In genomic region chr10:127279730-127280129, GRCm38 (mm10) we compare ENCODE assay signal across 18 mouse cellular contexts. TPM values are rescaled to one million over a fixed set of nuclear protein-coding genes. Genes with fewer than 3 reads are reported as not detected.
DNase-seq lines count a peak whose midpoint lies in the region; ATAC-seq and TF ChIP-seq lines count a peak whose summit lies in the region.
"Had no signal": no experiment of that assay in that cellular context is flagged by ENCODE, and none has a peak within 500 bp of the region (broad histone marks: within the 10 kb centered on the region; RNA-seq: fewer than 3 reads in every experiment).

No protein-coding gene starts in this region.

- peak; percentile 26; the same call in 1 of the 2 replicates for TF ChIP-seq CTCF in hindbrain, postnatal 0 days (IDR thresholded peaks at IDR 0.05; ENCODE audit: low read depth)
- TF ChIP-seq CTCF in liver, postnatal 0 days (IDR thresholded peaks at IDR 0.05; ENCODE audit: low read depth) = peak; percentile 42
- TF ChIP-seq CTCF in MEL (IDR thresholded peaks at IDR 0.05 in 2 of 3, conservative IDR thresholded peaks at IDR 0.05 in 1 of 3; ENCODE audit: control insufficient read depth in 1 of 3, insufficient read depth in 1 of 3, low read depth in 2 of 3, low read length in 3 of 3, poor library complexity in 1 of 3, severe bottlenecking in 1 of 3) = peak in 2 of 3 experiments; percentile 46 to 48; a peak in 4 of 6 replicates
- TF ChIP-seq CTCF in stomach, postnatal 0 days (IDR thresholded peaks at IDR 0.05; ENCODE audit: low read depth) = peak; percentile 38

- TF ChIP-seq RAD21 in MEL (IDR thresholded peaks at IDR 0.05; ENCODE audit: low read depth, low read length) = peak; percentile 23

- no peak overlapping the region for H3K9ac ChIP-seq in hindbrain, postnatal 0 days (replicated peaks; ENCODE audit: low read length)
- no peak overlapping the region for H3K9ac ChIP-seq in hindbrain, embryonic 14.5 days
- H3K9ac ChIP-seq in liver, postnatal 0 days (replicated peaks) = no peak overlapping the region
- no peak overlapping the region for H3K9ac ChIP-seq in liver, embryonic 11.5 days (ENCODE audit: low read depth, low read length)
- H3K9ac ChIP-seq in MEL (ENCODE audit: control insufficient read depth, low read depth, low read length, poor library complexity, severe bottlenecking) = no peak overlapping the region
- H3K9ac ChIP-seq in stomach, postnatal 0 days (ENCODE audit: low read length) = no peak overlapping the region
- H3K9ac ChIP-seq: forebrain, embryonic 13.5 days; kidney, embryonic 15.5 days; limb, embryonic 15.5 days; neural tube, embryonic 13.5 days had no signal

- no peak overlapping the region for H3K4me2 ChIP-seq in hindbrain, postnatal 0 days (ENCODE audit: low read depth, low read length)
- no peak overlapping the region for H3K4me2 ChIP-seq in hindbrain, embryonic 14.5 days (replicated peaks)
- H3K4me2 ChIP-seq in liver, postnatal 0 days (ENCODE audit: low read depth, low read length) = no peak overlapping the region
- no peak overlapping the region for H3K4me2 ChIP-seq in liver, embryonic 11.5 days
- H3K4me2 ChIP-seq in stomach, postnatal 0 days (replicated peaks; ENCODE audit: low read depth) = no peak overlapping the region
- H3K4me2 ChIP-seq: forebrain, embryonic 13.5 days; kidney, embryonic 15.5 days; limb, embryonic 15.5 days; midbrain, embryonic 11.5 days; neural tube, embryonic 13.5 days had no signal

- no peak overlapping the region for H3K4me3 ChIP-seq in hindbrain, postnatal 0 days (ENCODE audit: low read length)
- H3K4me3 ChIP-seq in hindbrain, embryonic 14.5 days (replicated peaks; ENCODE audit: low read length) = no peak overlapping the region
- H3K4me3 ChIP-seq in liver, postnatal 0 days (ENCODE audit: low read depth, low read length) = no peak overlapping the region
- H3K4me3 ChIP-seq in liver, embryonic 11.5 days (ENCODE audit: low read depth, low read length) = no peak overlapping the region
- no peak overlapping the region for H3K4me3 ChIP-seq in MEL (ENCODE audit: control insufficient read depth in 1 of 2, insufficient read depth in 1 of 2, low read depth in 2 of 2, low read length in 2 of 2)
- H3K4me3 ChIP-seq in stomach, postnatal 0 days (ENCODE audit: low read depth, low read length) = no peak overlapping the region
- H3K4me3 ChIP-seq: forebrain, embryonic 13.5 days; heart, embryonic 10.5 days; kidney, embryonic 15.5 days; limb, embryonic 15.5 days; neural tube, embryonic 13.5 days had no signal

- ATAC-seq in hindbrain, postnatal 0 days = no peak
- ATAC-seq in hindbrain, embryonic 14.5 days (ENCODE audit: low FRiP score) = no peak
- ATAC-seq in liver, postnatal 0 days = no peak
- no peak for ATAC-seq in liver, embryonic 11.5 days (replicated peaks; ENCODE audit: low FRiP score)
- no peak for ATAC-seq in stomach, postnatal 0 days (ENCODE audit: low FRiP score, low TSS enrichment)
- ATAC-seq: forebrain, embryonic 13.5 days had no signal

- no peak overlapping the region for H3K27ac ChIP-seq in hindbrain, postnatal 0 days
- no peak overlapping the region for H3K27ac ChIP-seq in hindbrain, embryonic 14.5 days
- no peak overlapping the region for H3K27ac ChIP-seq in liver, postnatal 0 days (ENCODE audit: low read depth)
- no peak overlapping the region for H3K27ac ChIP-seq in liver, embryonic 11.5 days (ENCODE audit: low read depth, low read length)
- no peak overlapping the region for H3K27ac ChIP-seq in MEL (ENCODE audit: control insufficient read depth, low read depth, low read length)
- no peak overlapping the region for H3K27ac ChIP-seq in stomach, postnatal 0 days (replicated peaks)
- H3K27ac ChIP-seq: forebrain, embryonic 13.5 days; heart, embryonic 10.5 days; kidney, embryonic 15.5 days; limb, embryonic 15.5 days; neural tube, embryonic 13.5 days had no signal

- no peak for TF ChIP-seq EP300 in liver, postnatal 0 days (IDR thresholded peaks at IDR 0.05; ENCODE audit: low read depth)
- TF ChIP-seq EP300 in MEL (IDR thresholded peaks at IDR 0.05; ENCODE audit: low read depth in 1 of 2, low read length in 2 of 2) = no peak
- TF ChIP-seq EP300 in stomach, postnatal 0 days (optimal IDR thresholded peaks at IDR 0.05) = no peak

- H3K4me1 ChIP-seq in hindbrain, postnatal 0 days (ENCODE audit: insufficient read depth, low read length) = no peaks in the 10 kb centered on the region
- no peaks in the 10 kb centered on the region for H3K4me1 ChIP-seq in hindbrain, embryonic 14.5 days (replicated peaks; ENCODE audit: control insufficient read depth, insufficient read depth, low read length)
- no peaks in the 10 kb centered on the region for H3K4me1 ChIP-seq in liver, postnatal 0 days (ENCODE audit: insufficient read depth)
- H3K4me1 ChIP-seq in liver, embryonic 11.5 days (replicated peaks; ENCODE audit: control insufficient read depth, insufficient read depth, low read length) = no peaks in the 10 kb centered on the region
- no peaks in the 10 kb centered on the region for H3K4me1 ChIP-seq in MEL (ENCODE audit: control insufficient read depth in 1 of 2, insufficient read depth in 2 of 2, low read length in 2 of 2)
- no peaks in the 10 kb centered on the region for H3K4me1 ChIP-seq in stomach, postnatal 0 days (replicated peaks; ENCODE audit: control insufficient read depth, insufficient read depth)

- no peak for DNase-seq in hindbrain, postnatal 0 days (ENCODE audit: low spot score)
- no peak for DNase-seq in hindbrain, embryonic 14.5 days (ENCODE audit: low spot score)
- DNase-seq in liver, postnatal 0 days = no peak
- DNase-seq in liver, embryonic 11.5 days (ENCODE audit: low spot score) = no peak
- no peak for DNase-seq in MEL (ENCODE audit: low read depth, low spot score)
- DNase-seq in stomach, postnatal 0 days (ENCODE audit: low spot score) = no peak
- no peak for DNase-seq in urinary bladder, postnatal 4 days (ENCODE audit: low spot score in 2 of 2)
- DNase-seq: cerebellum, adult 9-10 months; gastrocnemius, postnatal 14 days; heart, postnatal 10 days; spleen, adult 18-20 months; thymus, adult 18-20 months had no signal

- H3K9me3 ChIP-seq in hindbrain, postnatal 0 days (ENCODE audit: low read length) = no peaks in the 10 kb centered on the region
- no peaks in the 10 kb centered on the region for H3K9me3 ChIP-seq in hindbrain, embryonic 14.5 days (ENCODE audit: control insufficient read depth, low read length)
- no peaks in the 10 kb centered on the region for H3K9me3 ChIP-seq in liver, postnatal 0 days (ENCODE audit: low read length)
- no peaks in the 10 kb centered on the region for H3K9me3 ChIP-seq in liver, embryonic 11.5 days (ENCODE audit: control insufficient read depth, low read length)
- H3K9me3 ChIP-seq in MEL (replicated peaks; ENCODE audit: insufficient read depth, low read length) = no peaks in the 10 kb centered on the region
- no peaks in the 10 kb centered on the region for H3K9me3 ChIP-seq in stomach, postnatal 0 days (ENCODE audit: control insufficient read depth, low read length)
- H3K9me3 ChIP-seq: forebrain, embryonic 13.5 days; heart, embryonic 10.5 days; kidney, embryonic 15.5 days; limb, embryonic 15.5 days; neural tube, embryonic 13.5 days had no signal

- WGBS in hindbrain, postnatal 0 days = 100% methylated on average over 2 of the region's 2 CpGs
- no CpG with 5 or more reads among the region's 2 CpGs for WGBS in hindbrain, embryonic 14.5 days
- WGBS in liver, postnatal 0 days (ENCODE audit: insufficient replicate concordance) = 83% methylated on average over 1 of the region's 2 CpGs
- 72% methylated on average over 2 of the region's 2 CpGs for WGBS in liver, embryonic 11.5 days
- WGBS in stomach, postnatal 0 days = 93% methylated on average over 2 of the region's 2 CpGs

- no peaks in the 10 kb centered on the region for H3K27me3 ChIP-seq in hindbrain, postnatal 0 days (ENCODE audit: insufficient read depth, low read length)
- H3K27me3 ChIP-seq in hindbrain, embryonic 14.5 days (ENCODE audit: control insufficient read depth, insufficient read depth, low read length) = no peaks in the 10 kb centered on the region
- no peaks in the 10 kb centered on the region for H3K27me3 ChIP-seq in liver, postnatal 0 days (ENCODE audit: insufficient read depth, low read length)
- no peaks in the 10 kb centered on the region for H3K27me3 ChIP-seq in liver, embryonic 11.5 days (replicated peaks; ENCODE audit: control insufficient read depth, insufficient read depth, low read length)
- H3K27me3 ChIP-seq in MEL (ENCODE audit: control insufficient read depth in 1 of 2, insufficient read depth in 2 of 2, low read length in 2 of 2) = no peaks in the 10 kb centered on the region
- no peaks in the 10 kb centered on the region for H3K27me3 ChIP-seq in stomach, postnatal 0 days (ENCODE audit: control insufficient read depth, insufficient read depth, low read length)
- H3K27me3 ChIP-seq: forebrain, embryonic 13.5 days; kidney, embryonic 15.5 days; limb, embryonic 15.5 days; neural tube, embryonic 13.5 days had no signal

- peaks cover 9% of the 10 kb centered on the region; the same call in 1 of the 2 replicates for H3K79me2 ChIP-seq in MEL (ENCODE audit: control insufficient read depth, insufficient read depth, low read length, poor library complexity)

- H3K36me3 ChIP-seq in hindbrain, postnatal 0 days (ENCODE audit: insufficient read depth, low read length) = peaks cover 71% of the 10 kb centered on the region
- peaks cover 100% of the 10 kb centered on the region for H3K36me3 ChIP-seq in hindbrain, embryonic 14.5 days (replicated peaks; ENCODE audit: control insufficient read depth, insufficient read depth)
- H3K36me3 ChIP-seq in liver, postnatal 0 days (replicated peaks; ENCODE audit: insufficient read depth, low read length) = peaks cover 87% of the 10 kb centered on the region
- H3K36me3 ChIP-seq in liver, embryonic 11.5 days (ENCODE audit: control insufficient read depth, insufficient read depth, low read length) = peaks cover 72% of the 10 kb centered on the region
- peaks cover 0 to 27% of the 10 kb centered on the region in 2 experiments; a peak in 3 of 4 replicates for H3K36me3 ChIP-seq in MEL (ENCODE audit: control insufficient read depth in 1 of 2, insufficient read depth in 2 of 2, low read length in 2 of 2)
- peaks cover 44% of the 10 kb centered on the region for H3K36me3 ChIP-seq in stomach, postnatal 0 days (ENCODE audit: control insufficient read depth, insufficient read depth, low read length)

- no peak for TF ChIP-seq POLR2A in MEL (IDR thresholded peaks at IDR 0.05; ENCODE audit: control insufficient read depth in 1 of 2, insufficient read depth in 1 of 2, low read depth in 1 of 2, low read length in 2 of 2, poor library complexity in 1 of 2)

RNA-seq across cellular contexts. Expression of gene Mbd6, which starts 9.1 kb away (rescaled TPM):
- 8.1 and 11.2 TPM in 2 replicates for total RNA-seq in hindbrain, postnatal 0 days (2014; rRNA removed)
- polyA plus RNA-seq in hindbrain, postnatal 0 days (2015; fragmentation: Nextera tagmentation; extraction: Ambion mirVana) = 8.3 and 11.5 TPM in 2 replicates
- polyA plus RNA-seq in hindbrain, embryonic 14.5 days (2014; fragmentation: Nextera tagmentation; extraction: Ambion mirVana) = 16.2 and 20.0 TPM in 2 replicates
- 5.3 and 5.7 TPM in 2 replicates for polyA plus RNA-seq in liver, postnatal 0 days (2015; fragmentation: Nextera tagmentation; extraction: Ambion mirVana)
- polyA plus RNA-seq in liver, embryonic 11.5 days (2014; fragmentation: Nextera tagmentation; extraction: Ambion mirVana) = 14.2 and 19.0 TPM in 2 replicates
- total RNA-seq in MEL (2012; rRNA removed) = 4.2 and 5.0 TPM in 2 replicates
- polyA plus RNA-seq in MEL (2012; ENCODE audit: insufficient read depth in 1 of 2, insufficient read length in 2 of 2, low read depth in 1 of 2, low replicate concordance in 2 of 2, missing spikeins in 1 of 2) = 10 to 100 TPM in 1 of 2 experiments, not detected in 1; 44.8 TPM
- polyA plus RNA-seq in stomach, postnatal 0 days (2015; fragmentation: Nextera tagmentation; extraction: Ambion mirVana) = 8.5 and 8.9 TPM in 2 replicates

RNA-seq across cellular contexts. Expression of gene Dctn2, which starts 13.6 kb away (rescaled TPM):
- total RNA-seq in hindbrain, postnatal 0 days (2014; rRNA removed) = 314 and 348 TPM in 2 replicates
- polyA plus RNA-seq in hindbrain, postnatal 0 days (2015; fragmentation: Nextera tagmentation; extraction: Ambion mirVana) = 319 and 323 TPM in 2 replicates
- polyA plus RNA-seq in hindbrain, embryonic 14.5 days (2014; fragmentation: Nextera tagmentation; extraction: Ambion mirVana) = 281 and 296 TPM in 2 replicates
- polyA plus RNA-seq in liver, postnatal 0 days (2015; fragmentation: Nextera tagmentation; extraction: Ambion mirVana) = 65.3 and 67.4 TPM in 2 replicates
- 135 TPM in 2 replicates for polyA plus RNA-seq in liver, embryonic 11.5 days (2014; fragmentation: Nextera tagmentation; extraction: Ambion mirVana)
- total RNA-seq in MEL (2012; rRNA removed) = 223 and 240 TPM in 2 replicates
- polyA plus RNA-seq in MEL (2012; ENCODE audit: insufficient read depth in 1 of 2, insufficient read length in 2 of 2, low read depth in 1 of 2, low replicate concordance in 2 of 2, missing spikeins in 1 of 2) = 100 to 1,000 TPM in 1 of 2 experiments, not detected in 1; 297 TPM
- polyA plus RNA-seq in stomach, postnatal 0 days (2015; fragmentation: Nextera tagmentation; extraction: Ambion mirVana) = 134 and 147 TPM in 2 replicates

RNA-seq across cellular contexts. Expression of gene Kif5a, which starts 16.6 kb away (rescaled TPM):
- total RNA-seq in hindbrain, postnatal 0 days (2014; rRNA removed) = 231 and 249 TPM in 2 replicates
- 98.4 and 103 TPM in 2 replicates for polyA plus RNA-seq in hindbrain, postnatal 0 days (2015; fragmentation: Nextera tagmentation; extraction: Ambion mirVana)
- 118 and 129 TPM in 2 replicates for polyA plus RNA-seq in hindbrain, embryonic 14.5 days (2014; fragmentation: Nextera tagmentation; extraction: Ambion mirVana)
- 0.06 TPM in 2 replicates for polyA plus RNA-seq in liver, postnatal 0 days (2015; fragmentation: Nextera tagmentation; extraction: Ambion mirVana)
- polyA plus RNA-seq in liver, embryonic 11.5 days (2014; fragmentation: Nextera tagmentation; extraction: Ambion mirVana) = 1.3 and 1.4 TPM in 2 replicates
- total RNA-seq in MEL (2012; rRNA removed) = 0.42 and 0.52 TPM in 2 replicates
- 1 to 10 TPM in 1 of 2 experiments, not detected in 1; 1.3 TPM for polyA plus RNA-seq in MEL (2012; ENCODE audit: insufficient read depth in 1 of 2, insufficient read length in 2 of 2, low read depth in 1 of 2, low replicate concordance in 2 of 2, missing spikeins in 1 of 2)
- 2.2 and 2.3 TPM in 2 replicates for polyA plus RNA-seq in stomach, postnatal 0 days (2015; fragmentation: Nextera tagmentation; extraction: Ambion mirVana)

RNA-seq across cellular contexts. Expression of gene Mars, which starts 31.9 kb away (rescaled TPM):
- 74.4 and 90.4 TPM in 2 replicates for total RNA-seq in hindbrain, postnatal 0 days (2014; rRNA removed)
- 104 TPM in 2 replicates for polyA plus RNA-seq in hindbrain, postnatal 0 days (2015; fragmentation: Nextera tagmentation; extraction: Ambion mirVana)
- 113 and 124 TPM in 2 replicates for polyA plus RNA-seq in hindbrain, embryonic 14.5 days (2014; fragmentation: Nextera tagmentation; extraction: Ambion mirVana)
- polyA plus RNA-seq in liver, postnatal 0 days (2015; fragmentation: Nextera tagmentation; extraction: Ambion mirVana) = 51.3 and 62.3 TPM in 2 replicates
- 249 and 257 TPM in 2 replicates for polyA plus RNA-seq in liver, embryonic 11.5 days (2014; fragmentation: Nextera tagmentation; extraction: Ambion mirVana)
- 147 and 162 TPM in 2 replicates for total RNA-seq in MEL (2012; rRNA removed)
- polyA plus RNA-seq in MEL (2012; ENCODE audit: insufficient read depth in 1 of 2, insufficient read length in 2 of 2, low read depth in 1 of 2, low replicate concordance in 2 of 2, missing spikeins in 1 of 2) = 100 to 1,000 TPM in 1 of 2 experiments, not detected in 1; 195 TPM
- 66.6 and 70.4 TPM in 2 replicates for polyA plus RNA-seq in stomach, postnatal 0 days (2015; fragmentation: Nextera tagmentation; extraction: Ambion mirVana)

RNA-seq across cellular contexts. Expression of gene Arhgap9, which starts 42.0 kb away (rescaled TPM):
- 1.0 and 1.5 TPM in 2 replicates for total RNA-seq in hindbrain, postnatal 0 days (2014; rRNA removed)
- polyA plus RNA-seq in hindbrain, postnatal 0 days (2015; fragmentation: Nextera tagmentation; extraction: Ambion mirVana) = 1.2 and 1.3 TPM in 2 replicates
- 0.88 and 1.1 TPM in 2 replicates for polyA plus RNA-seq in hindbrain, embryonic 14.5 days (2014; fragmentation: Nextera tagmentation; extraction: Ambion mirVana)
- 13.5 and 14.8 TPM in 2 replicates for polyA plus RNA-seq in liver, postnatal 0 days (2015; fragmentation: Nextera tagmentation; extraction: Ambion mirVana)
- 22.0 and 24.4 TPM in 2 replicates for polyA plus RNA-seq in liver, embryonic 11.5 days (2014; fragmentation: Nextera tagmentation; extraction: Ambion mirVana)
- total RNA-seq in MEL (2012; rRNA removed) = 24.4 and 27.7 TPM in 2 replicates
- polyA plus RNA-seq in MEL (2012; ENCODE audit: insufficient read depth in 1 of 2, insufficient read length in 2 of 2, low read depth in 1 of 2, low replicate concordance in 2 of 2, missing spikeins in 1 of 2) = 10 to 100 TPM in 1 of 2 experiments, not detected in 1; 41.1 TPM
- 5.2 and 5.7 TPM in 2 replicates for polyA plus RNA-seq in stomach, postnatal 0 days (2015; fragmentation: Nextera tagmentation; extraction: Ambion mirVana)

Comparison
In these comparisons a context has a peak if more than half of its experiments do, and no peak if none do; other contexts are left out.
1. RNA of gene Kif5a, which starts 16.6 kb away (polyA plus RNA-seq): 118 to 129 TPM in hindbrain, embryonic 14.5 days and 98.4 to 103 TPM in hindbrain, postnatal 0 days; 2.2 to 2.3 TPM in stomach, postnatal 0 days, 1.3 to 1.4 TPM in liver, embryonic 11.5 days, 1.3 TPM in MEL and 0.06 TPM in liver, postnatal 0 days; every median in the first group is over 10 times any median in the second.
2. Peak in every context shown above with its lines, with median percentiles within 50 percentile points of each other: CTCF ChIP-seq.